Mouse (Mus musculus): ENCODE data around the gene Fam50b. TPM values are rescaled to one million over a fixed set of nuclear protein-coding genes. Genes with fewer than 3 reads are reported as not detected.

Fam50b gene
- polyA plus RNA-seq (2012; rRNA removed): 0.65 and 0.97 TPM in 2 replicates

GRCm38 (mm10) chr13:34734686-34735085 is at the start of gene Fam50b:
Gene Fam50b, plus strand, starts transcription at chr13:34734850.

Other genes with a start within 250 kb of the Fam50b start
- gene Pxdc1, start 81.4 kb upstream of the Fam50b start, polyA plus RNA-seq (2012; rRNA removed): 41.8 and 57.7 TPM in 2 replicates
- 41.2 and 50.6 TPM in 2 replicates for gene Prpf4b, start 140.5 kb downstream of the Fam50b start, polyA plus RNA-seq (2012; rRNA removed)
- gene Fam217a, start 189.5 kb downstream of the Fam50b start, polyA plus RNA-seq (2012; rRNA removed): 0.20 and 0.28 TPM in 2 replicates
- gene 4933417A18Rik, start 189.6 kb downstream of the Fam50b start, polyA plus RNA-seq (2012; rRNA removed): not detected in 2 replicates
- gene Eci3, start 229.0 kb downstream of the Fam50b start, polyA plus RNA-seq (2012; rRNA removed): 0.06 and 0.13 TPM in 2 replicates

Data from liver, embryonic 18 days (tissue).